Mouse (Mus musculus) heart, embryonic 10.5 days (tissue): ENCODE measurements around the gene Asb15. TPM values are rescaled to one million over a fixed set of nuclear protein-coding genes. Genes with fewer than 3 reads are reported as not detected.

Experiments used
- DNase-seq: peaks from one replicate; pipeline ENCODE4 v3.0.0-alpha.2; 2017; ENCODE audit warnings: low spot score
- H3K27ac ChIP-seq: fragments of 300-500 bp; sonication (generic); 2 replicates; pipeline ENCODE4 v1.5.1; 2016; ENCODE audit warnings: mild to moderate bottlenecking
- H3K27me3 ChIP-seq: fragments of 300-500 bp; sonication (generic); 2 replicates; pipeline ENCODE4 v1.6.1; 2016; ENCODE audit warnings: mild to moderate bottlenecking; ENCODE audit not compliant: poor library complexity, insufficient read depth, severe bottlenecking
- H3K36me3 ChIP-seq: fragments of 300-500 bp; sonication (generic); 2 replicates; pipeline ENCODE4 v1.6.1; 2016; ENCODE audit warnings: mild to moderate bottlenecking, moderate library complexity
- H3K4me1 ChIP-seq: fragments of 300-500 bp; sonication (generic); 2 replicates; pipeline ENCODE4 v1.6.1; 2016; ENCODE audit warnings: mild to moderate bottlenecking
- H3K4me3 ChIP-seq: fragments of 300-500 bp; sonication (generic); 2 replicates; pipeline ENCODE4 v1.5.1; 2016; ENCODE audit warnings: mild to moderate bottlenecking, moderate library complexity
- H3K9me3 ChIP-seq: fragments of 300-500 bp; sonication (generic); 2 replicates; pipeline ENCODE4 v1.6.1; 2016; ENCODE audit warnings: mild to moderate bottlenecking, moderate library complexity
- WGBS: fragments of 180-500 bp; shearing (Covaris S2); methylation state at CpG from one replicate; pipeline ENCODE4 v1.1.7; 2016; 5-methylcytosine and 5-hydroxymethylcytosine counted together
- polyA plus RNA-seq: library from polyadenylated mRNA; unstranded; fragments of >200 nt; fragmentation: Nextera tagmentation; extraction: Ambion mirVana; gene quantifications from 2 replicates; pipeline ENCODE4 v1.2.1, GENCODE M21; 2016

Gene Asb15
- polyA plus RNA-seq, 1 experiment from 2014 or later = not detected

- Histone ChIP-seq H3K27me3 (no peaks in the 10 kb centered on the region), H3K27ac (peak overlapping the region; percentile 38; the same call in 1 of the 2 replicates), H3K9me3 (no peaks in the 10 kb centered on the region), H3K36me3 (peaks cover 2% of the 10 kb centered on the region; the same call in 1 of the 2 replicates), H3K4me1 (peaks cover 13% of the 10 kb centered on the region; the same call in 1 of the 2 replicates), H3K4me3 (no peak overlapping the region)
- WGBS = 57% methylated on average over 6 of the region's 6 CpGs
- DNase-seq = no peak
Observed at GRCm38 (mm10) chr6:24571126-24571525, 43.2 kb downstream of the Asb15 start.

- DNase-seq = no peak
- peaks cover 2% of the 10 kb centered on the region; the same call in 1 of the 2 replicates for H3K36me3 ChIP-seq
- no peak overlapping the region for H3K27ac ChIP-seq
- H3K27me3 ChIP-seq = no peaks in the 10 kb centered on the region
- H3K9me3 ChIP-seq = no peaks in the 10 kb centered on the region
- 88% methylated on average over 14 of the region's 14 CpGs for WGBS
- peaks cover 13% of the 10 kb centered on the region; the same call in 1 of the 2 replicates for H3K4me1 ChIP-seq
- H3K4me3 ChIP-seq = no peak overlapping the region
Observed at GRCm38 (mm10) chr6:24572431-24572830, 44.5 kb downstream of the Asb15 start.

GRCm38 (mm10) chr6:24573319-24573718 is 45.4 kb downstream of the Asb15 start:
- no peaks in the 10 kb centered on the region for H3K9me3 ChIP-seq
- H3K27me3 ChIP-seq = no peaks in the 10 kb centered on the region
- peaks cover 13% of the 10 kb centered on the region; the same call in 1 of the 2 replicates for H3K4me1 ChIP-seq
- no peak for DNase-seq
- H3K27ac ChIP-seq = no peak overlapping the region
- peaks cover 2% of the 10 kb centered on the region; the same call in 1 of the 2 replicates for H3K36me3 ChIP-seq
- no peak overlapping the region for H3K4me3 ChIP-seq

GRCm38 (mm10) chr6:24583456-24583855 is 55.5 kb downstream of the Asb15 start:
- no peak overlapping the region for H3K27ac ChIP-seq
- WGBS = 83% methylated on average over 3 of the region's 3 CpGs
- no peaks in the 10 kb centered on the region for H3K36me3 ChIP-seq
- no peak overlapping the region for H3K4me3 ChIP-seq
- peaks cover 30% of the 10 kb centered on the region for H3K4me1 ChIP-seq
- no peaks in the 10 kb centered on the region for H3K27me3 ChIP-seq
- no peak for DNase-seq
- H3K9me3 ChIP-seq = no peaks in the 10 kb centered on the region

- no peak for DNase-seq
- no peaks in the 10 kb centered on the region for H3K36me3 ChIP-seq
- peak overlapping the region; percentile 77 for H3K27ac ChIP-seq
- 0 out of 2 replicates have a peak overlapping the region, but pooled peaks have one; percentile 15 for H3K4me3 ChIP-seq
- no peaks in the 10 kb centered on the region for H3K27me3 ChIP-seq
- 32% methylated on average over 9 of the region's 10 CpGs for WGBS
- H3K9me3 ChIP-seq = no peaks in the 10 kb centered on the region
- peaks cover 36% of the 10 kb centered on the region for H3K4me1 ChIP-seq
Observed at GRCm38 (mm10) chr6:24585431-24586310, 57.7 kb downstream of the Asb15 start.

GRCm38 (mm10) chr6:24586885-24587284 is 58.9 kb downstream of the Asb15 start:
- H3K36me3 ChIP-seq = no peaks in the 10 kb centered on the region
- no peaks in the 10 kb centered on the region for H3K9me3 ChIP-seq
- H3K4me1 ChIP-seq = peaks cover 44% of the 10 kb centered on the region
- peak overlapping the region; percentile 80 for H3K27ac ChIP-seq
- H3K27me3 ChIP-seq = no peaks in the 10 kb centered on the region
- H3K4me3 ChIP-seq = no peak overlapping the region
- WGBS = 11% methylated on average over 3 of the region's 3 CpGs
- no peak for DNase-seq

- H3K27ac ChIP-seq = peak overlapping the region; percentile 75
- H3K9me3 ChIP-seq = no peaks in the 10 kb centered on the region
- H3K4me1 ChIP-seq = peaks cover 38% of the 10 kb centered on the region
- WGBS = 77% methylated on average over 5 of the region's 5 CpGs
- H3K27me3 ChIP-seq = no peaks in the 10 kb centered on the region
- no peak for DNase-seq
- H3K4me3 ChIP-seq = no peak overlapping the region
- no peaks in the 10 kb centered on the region for H3K36me3 ChIP-seq
Observed at GRCm38 (mm10) chr6:24590282-24590681, 62.3 kb downstream of the Asb15 start.

GRCm38 (mm10) chr6:24591525-24592218 is 63.7 kb downstream of the Asb15 start:
- H3K27me3 ChIP-seq = no peaks in the 10 kb centered on the region
- DNase-seq = no peak
- no peaks in the 10 kb centered on the region for H3K9me3 ChIP-seq
- H3K27ac ChIP-seq = peak overlapping the region; percentile 59
- H3K4me1 ChIP-seq = peaks cover 24% of the 10 kb centered on the region
- no peak overlapping the region for H3K4me3 ChIP-seq
- WGBS = 41% methylated on average over 10 of the region's 10 CpGs
- H3K36me3 ChIP-seq = no peaks in the 10 kb centered on the region

GRCm38 (mm10) chr6:24597500-24597899 is 69.6 kb downstream of the Asb15 start, which contains the start of gene Lmod2:
Lmod2 (plus strand) TSS chr6:24597762.
- Histone ChIP-seq H3K4me3 (peak within 1 kb of the TSS; percentile 60), H3K27ac (peak within 1 kb of the TSS; percentile 92)
- 38% methylated on average over 10 of the region's 10 CpGs for WGBS

GRCm38 (mm10) chr6:24599179-24599578 is 71.2 kb downstream of the Asb15 start:
- DNase-seq = no peak
- Histone ChIP-seq H3K27me3 (no peaks in the 10 kb centered on the region), H3K27ac (peak overlapping the region; percentile 92), H3K4me1 (peaks cover 35% of the 10 kb centered on the region), H3K9me3 (no peaks in the 10 kb centered on the region), H3K36me3 (peaks cover 11% of the 10 kb centered on the region), H3K4me3 (peak overlapping the region; percentile 60)
- 67% methylated on average over 6 of the region's 6 CpGs for WGBS

More at GRCm38 (mm10) chr6:24597500-24597899, 69.6 kb downstream of the Asb15 start, which contains the start of gene Lmod2:
- H3K27me3 ChIP-seq = no peaks in the 10 kb centered on the region
- DNase-seq = peak; percentile 95
- H3K36me3 ChIP-seq = no peaks in the 10 kb centered on the region
- peaks cover 33% of the 10 kb centered on the region for H3K4me1 ChIP-seq
- no peaks in the 10 kb centered on the region for H3K9me3 ChIP-seq

GRCm38 (mm10) chr6:24599639-24600038 is 71.7 kb downstream of the Asb15 start:
- Histone ChIP-seq H3K27ac (peak overlapping the region; percentile 92), H3K4me1 (peaks cover 35% of the 10 kb centered on the region), H3K36me3 (peaks cover 15% of the 10 kb centered on the region), H3K9me3 (no peaks in the 10 kb centered on the region), H3K27me3 (no peaks in the 10 kb centered on the region), H3K4me3 (peak overlapping the region; percentile 60)
- WGBS = 67% methylated on average over 5 of the region's 5 CpGs
- no peak for DNase-seq

- peak overlapping the region; percentile 60 for H3K4me3 ChIP-seq
- WGBS = 52% methylated on average over 6 of the region's 6 CpGs
- H3K27ac ChIP-seq = peak overlapping the region; percentile 92
- H3K36me3 ChIP-seq = peaks cover 19% of the 10 kb centered on the region
- no peaks in the 10 kb centered on the region for H3K27me3 ChIP-seq
- H3K9me3 ChIP-seq = no peaks in the 10 kb centered on the region
- DNase-seq = no peak
- H3K4me1 ChIP-seq = peaks cover 35% of the 10 kb centered on the region
Observed at GRCm38 (mm10) chr6:24600134-24600533, 72.2 kb downstream of the Asb15 start.

GRCm38 (mm10) chr6:24600726-24601125 is 72.8 kb downstream of the Asb15 start:
- peak overlapping the region; percentile 60 for H3K4me3 ChIP-seq
- no peak for DNase-seq

More at GRCm38 (mm10) chr6:24600726-24601125, 72.8 kb downstream of the Asb15 start:
- no peaks in the 10 kb centered on the region for H3K9me3 ChIP-seq
- WGBS = 69% methylated on average over 4 of the region's 4 CpGs
- H3K27ac ChIP-seq = peak overlapping the region; percentile 92
- H3K27me3 ChIP-seq = no peaks in the 10 kb centered on the region
- H3K4me1 ChIP-seq = peaks cover 35% of the 10 kb centered on the region
- peaks cover 23% of the 10 kb centered on the region for H3K36me3 ChIP-seq
